Mouse (Mus musculus): ENCODE measurements around the gene Plcxd2. TPM values are rescaled to one million over a fixed set of nuclear protein-coding genes. Genes with fewer than 3 reads are reported as not detected.

The Plcxd2 gene
- total and polyA plus RNA-seq, 3 experiments: 0.21 to 0.62 (median 0.35) TPM

- no peak for DNase-seq
Measured at GRCm38 (mm10) chr16:45986236-45986635, 23.8 kb downstream of the Plcxd2 start.

- DNase-seq: no peak
Measured at GRCm38 (mm10) chr16:45984610-45985606, 25.1 kb downstream of the Plcxd2 start.

- DNase-seq: no peak
Measured at GRCm38 (mm10) chr16:45976251-45976650, 33.8 kb downstream of the Plcxd2 start.

- DNase-seq: no peak
Measured at GRCm38 (mm10) chr16:45973959-45974686, 35.9 kb downstream of the Plcxd2 start.

GRCm38 (mm10) chr16:45970187-45970586, 39.8 kb downstream of the Plcxd2 start:
- no peak for DNase-seq

GRCm38 (mm10) chr16:45968716-45969115, 41.3 kb downstream of the Plcxd2 start:
- DNase-seq: no peak

- DNase-seq: peak; percentile 78
Measured at GRCm38 (mm10) chr16:45967471-45967870, 42.5 kb downstream of the Plcxd2 start.

GRCm38 (mm10) chr16:45966604-45967003, 43.4 kb downstream of the Plcxd2 start:
- no peak for DNase-seq

- DNase-seq: no peak
Measured at GRCm38 (mm10) chr16:45964777-45965176, 45.2 kb downstream of the Plcxd2 start.

- DNase-seq: no peak
Measured at GRCm38 (mm10) chr16:45963837-45964236, 46.2 kb downstream of the Plcxd2 start.

GRCm38 (mm10) chr16:45963088-45963487, 46.9 kb downstream of the Plcxd2 start:
- DNase-seq: no peak

- peak; percentile 47 for DNase-seq
Measured at GRCm38 (mm10) chr16:45960978-45961377, 49.0 kb downstream of the Plcxd2 start.

GRCm38 (mm10) chr16:45956390-45956950, 53.5 kb downstream of the Plcxd2 start:
- DNase-seq: no peak

- DNase-seq: no peak
Measured at GRCm38 (mm10) chr16:45953394-45953793, 56.6 kb downstream of the Plcxd2 start, which contains the start of gene Phldb2. Gene Phldb2, minus strand, starts transcription at chr16:45953598.

- DNase-seq: no peak
Measured at GRCm38 (mm10) chr16:45952501-45952900, 57.5 kb downstream of the Plcxd2 start.

GRCm38 (mm10) chr16:45952035-45952434, 58.0 kb downstream of the Plcxd2 start:
- no peak for DNase-seq

GRCm38 (mm10) chr16:45946335-45946734, 63.7 kb downstream of the Plcxd2 start:
- DNase-seq: no peak

- no peak for DNase-seq
Measured at GRCm38 (mm10) chr16:45945649-45946048, 64.4 kb downstream of the Plcxd2 start.

- DNase-seq: no peak
Measured at GRCm38 (mm10) chr16:45945174-45945631, 64.8 kb downstream of the Plcxd2 start.

- DNase-seq: no peak
Measured at GRCm38 (mm10) chr16:45942169-45942891, 67.7 kb downstream of the Plcxd2 start.

GRCm38 (mm10) chr16:45940701-45941100, 69.3 kb downstream of the Plcxd2 start:
- DNase-seq: no peak

GRCm38 (mm10) chr16:45939436-45939835, 70.6 kb downstream of the Plcxd2 start:
- DNase-seq: no peak
